Mouse (Mus musculus): ENCODE measurements at regions not wholly inside any gene's neighbourhood (a gene's known extent, or its start where the extent isn't known, plus 50 kb on each side); places are given as distances from the start of the nearest gene placed in this dataset.

DNA sequence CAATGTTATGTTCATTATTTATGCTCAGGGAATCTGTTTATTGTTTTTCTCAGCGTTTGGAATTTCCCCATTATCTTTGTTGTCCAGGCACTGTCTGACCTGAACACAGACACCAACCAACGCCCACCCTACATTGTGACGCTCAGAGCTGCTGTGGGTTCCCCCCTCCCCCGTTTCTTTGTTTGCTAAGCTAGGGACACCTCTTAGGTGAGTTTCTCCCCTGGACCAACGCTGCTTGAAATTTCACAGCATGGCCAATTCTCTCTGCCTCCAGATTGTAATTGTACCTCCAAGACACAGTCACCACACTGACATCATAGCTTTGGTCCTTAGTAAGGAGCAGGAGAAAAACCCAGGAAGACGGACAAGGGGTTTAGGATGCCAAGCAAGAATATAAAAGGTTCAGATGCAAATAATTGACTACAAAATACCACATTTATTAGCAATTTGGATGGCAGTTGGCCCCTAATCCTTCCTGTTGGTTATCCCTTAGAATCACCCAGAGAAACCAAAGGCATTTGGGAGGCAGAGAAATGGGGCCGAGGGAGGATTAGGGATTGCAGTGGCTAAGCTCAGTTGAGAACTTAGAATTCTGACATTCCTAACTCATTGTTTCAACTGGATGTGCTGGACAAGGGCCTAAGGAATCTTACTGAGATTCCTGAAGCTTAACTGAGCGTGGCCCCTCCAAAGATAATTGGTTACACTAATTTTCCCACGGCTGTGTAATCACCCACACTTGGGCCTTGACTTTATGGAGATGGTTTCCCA lies 76.0 kb downstream of the Gm19935 start:
- TF ChIP-seq CTCF (IDR thresholded peaks at IDR 0.05; ENCODE audit: extremely low read depth, insufficient read depth, low read length) (no peak), POLR2A (IDR thresholded peaks at IDR 0.05; ENCODE audit: extremely low read depth, insufficient read depth, low read length) (no peak)
